Mouse (Mus musculus): ENCODE data around the gene Zfp414.

DNA sequence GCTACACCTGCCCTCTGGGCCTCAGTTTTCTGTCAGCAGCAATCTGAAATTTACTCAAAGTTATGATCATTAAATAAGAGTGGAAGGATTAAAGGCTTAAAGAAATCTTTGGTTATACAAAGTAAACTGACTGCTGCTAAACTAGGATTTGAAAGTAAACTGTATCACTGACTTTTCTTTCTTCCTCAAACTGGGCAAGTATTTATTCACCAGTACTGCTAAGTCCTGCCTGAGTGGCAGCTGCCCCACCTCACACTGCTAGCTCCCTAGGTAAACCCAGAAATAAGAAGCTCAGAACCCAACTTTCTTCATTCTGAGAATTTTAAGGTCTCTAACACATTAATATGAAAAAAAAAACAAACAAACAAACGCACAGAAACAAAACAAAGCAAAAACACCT is 44.9 kb downstream of the Zfp414 start:
- TF ChIP-seq CTCF (IDR thresholded peaks at IDR 0.05; ENCODE audit: low read depth) (no peak), EP300 (IDR thresholded peaks at IDR 0.05; ENCODE audit: low read depth) (no peak)

All from heart, postnatal 0 days (tissue).